Mouse (Mus musculus): ENCODE results near the gene Bdh2.

The Bdh2 gene

GRCm38 (mm10) chr3:135280669-135281415 is at the start of gene Bdh2:
Gene Bdh2 (plus strand): TSS chr3:135281221.
- DNase-seq (ENCODE audit: low read depth, low spot score), result peak; percentile 96

- DNase-seq (ENCODE audit: low read depth, low spot score), result no peak
Observed at GRCm38 (mm10) chr3:135232058-135232457, 49.0 kb upstream of the Bdh2 start.

- DNase-seq (ENCODE audit: low read depth, low spot score), result no peak
Observed at GRCm38 (mm10) chr3:135232462-135232861, 48.6 kb upstream of the Bdh2 start.

GRCm38 (mm10) chr3:135245733-135246132 is 35.3 kb upstream of the Bdh2 start:
- peak; percentile 66 for DNase-seq (ENCODE audit: low read depth, low spot score)

- DNase-seq (ENCODE audit: low read depth, low spot score), result no peak
Observed at GRCm38 (mm10) chr3:135246828-135247227, 34.2 kb upstream of the Bdh2 start.

GRCm38 (mm10) chr3:135249104-135249503 is 31.9 kb upstream of the Bdh2 start:
- no peak for DNase-seq (ENCODE audit: low read depth, low spot score)

- DNase-seq (ENCODE audit: low read depth, low spot score), result no peak
Observed at GRCm38 (mm10) chr3:135251825-135252224, 29.2 kb upstream of the Bdh2 start.

- DNase-seq (ENCODE audit: low read depth, low spot score), result no peak
Observed at GRCm38 (mm10) chr3:135254784-135255183, 26.2 kb upstream of the Bdh2 start.

- DNase-seq (ENCODE audit: low read depth, low spot score), result no peak
Observed at GRCm38 (mm10) chr3:135258919-135259318, 22.1 kb upstream of the Bdh2 start.

GRCm38 (mm10) chr3:135260233-135260632 is 20.8 kb upstream of the Bdh2 start:
- DNase-seq (ENCODE audit: low read depth, low spot score), result no peak

GRCm38 (mm10) chr3:135268616-135269015 is 12.4 kb upstream of the Bdh2 start:
- DNase-seq (ENCODE audit: low read depth, low spot score), result no peak

- no peak for DNase-seq (ENCODE audit: low read depth, low spot score)
Observed at GRCm38 (mm10) chr3:135269391-135269990, 11.5 kb upstream of the Bdh2 start.

- no peak for DNase-seq (ENCODE audit: low read depth, low spot score)
Observed at GRCm38 (mm10) chr3:135272627-135273026, 8.4 kb upstream of the Bdh2 start.

GRCm38 (mm10) chr3:135273047-135273446 is 8.0 kb upstream of the Bdh2 start:
- no peak for DNase-seq (ENCODE audit: low read depth, low spot score)

- DNase-seq (ENCODE audit: low read depth, low spot score), result no peak
Observed at GRCm38 (mm10) chr3:135280160-135280559, 861 bp upstream of the Bdh2 start.

- no peak for DNase-seq (ENCODE audit: low read depth, low spot score)
Observed at GRCm38 (mm10) chr3:135281701-135282100, 680 bp downstream of the Bdh2 start.

GRCm38 (mm10) chr3:135285256-135285655 is 4.2 kb downstream of the Bdh2 start:
- DNase-seq (ENCODE audit: low read depth, low spot score), result no peak

GRCm38 (mm10) chr3:135285807-135286206 is 4.8 kb downstream of the Bdh2 start:
- DNase-seq (ENCODE audit: low read depth, low spot score), result no peak

GRCm38 (mm10) chr3:135288138-135288750 is 7.2 kb downstream of the Bdh2 start:
- DNase-seq (ENCODE audit: low read depth, low spot score), result no peak

- peak; percentile 60 for DNase-seq (ENCODE audit: low read depth, low spot score)
Observed at GRCm38 (mm10) chr3:135289148-135289547, 8.1 kb downstream of the Bdh2 start.

- peak; percentile 87 for DNase-seq (ENCODE audit: low read depth, low spot score)
Observed at GRCm38 (mm10) chr3:135290249-135290894, 9.4 kb downstream of the Bdh2 start.

GRCm38 (mm10) chr3:135293703-135294102 is 12.7 kb downstream of the Bdh2 start:
- DNase-seq (ENCODE audit: low read depth, low spot score), result no peak
